Mouse (Mus musculus) forelimb bud, embryonic 11.5 days (tissue): ENCODE results near the gene Gm14412.
"Not testable (repeated sequence)": the region's sequence is repeated elsewhere in the genome, so short reads cannot be mapped to it uniquely, and the experiment has no call there.

ENCODE experiments used
- DNase-seq: peaks from one replicate; pipeline ENCODE4 v3.0.0-alpha.2; 2012; ENCODE audit warnings: low read depth, low spot score

The Gm14412 gene

DNA sequence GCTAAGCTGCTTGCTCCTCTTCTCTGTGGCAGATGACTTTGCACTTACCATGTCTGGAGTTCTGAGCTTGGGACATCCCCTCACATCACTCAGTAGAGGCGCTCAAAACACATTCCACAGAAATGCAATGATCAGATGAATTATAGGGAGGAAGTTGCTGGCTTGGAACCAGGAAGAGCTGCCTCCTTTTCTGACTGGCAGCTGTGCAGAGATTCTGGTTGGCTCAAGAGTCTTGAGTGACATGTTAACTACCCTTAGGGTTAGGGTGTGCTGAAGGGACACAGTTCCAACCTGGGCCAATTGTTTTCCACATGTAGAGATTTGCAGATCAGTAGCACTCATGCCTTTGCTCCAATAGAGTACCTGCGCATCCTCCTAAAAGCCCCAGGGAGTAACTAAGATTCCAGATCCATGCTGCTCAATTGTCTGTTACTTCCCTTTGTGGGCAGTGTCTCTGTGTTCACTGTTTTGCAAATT, at the start of gene Gm14412:
Gm14412 (minus strand) TSS at position 51 of the 477 bp plus-strand sequence.
- DNase-seq = not testable (repeated sequence)

GRCm38 (mm10) chr2:177329661-177330292, 5.7 kb upstream of the Gm14412 start:
- DNase-seq = not testable (repeated sequence)

DNA sequence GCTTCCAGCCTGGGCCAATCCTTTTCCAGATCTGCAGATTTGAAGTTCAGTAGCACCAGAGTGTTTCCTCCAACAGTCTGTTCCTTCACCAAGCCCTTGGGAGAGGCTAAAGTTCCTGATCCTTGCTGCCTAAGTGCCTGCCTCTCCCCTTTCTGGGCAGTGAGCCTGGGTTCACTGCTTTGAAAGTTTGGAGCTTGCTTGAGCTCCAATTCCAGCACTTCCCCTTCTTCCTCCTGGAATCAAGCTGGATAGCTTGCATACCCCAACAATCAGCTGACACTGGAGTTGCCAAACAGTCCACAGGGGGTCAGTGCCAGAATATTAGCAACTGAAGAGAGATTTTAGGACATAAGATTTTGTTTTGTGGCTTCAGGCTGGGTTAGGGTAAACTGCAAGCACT, 2.7 kb downstream of the Gm14412 start:
- not testable (repeated sequence) for DNase-seq

DNA sequence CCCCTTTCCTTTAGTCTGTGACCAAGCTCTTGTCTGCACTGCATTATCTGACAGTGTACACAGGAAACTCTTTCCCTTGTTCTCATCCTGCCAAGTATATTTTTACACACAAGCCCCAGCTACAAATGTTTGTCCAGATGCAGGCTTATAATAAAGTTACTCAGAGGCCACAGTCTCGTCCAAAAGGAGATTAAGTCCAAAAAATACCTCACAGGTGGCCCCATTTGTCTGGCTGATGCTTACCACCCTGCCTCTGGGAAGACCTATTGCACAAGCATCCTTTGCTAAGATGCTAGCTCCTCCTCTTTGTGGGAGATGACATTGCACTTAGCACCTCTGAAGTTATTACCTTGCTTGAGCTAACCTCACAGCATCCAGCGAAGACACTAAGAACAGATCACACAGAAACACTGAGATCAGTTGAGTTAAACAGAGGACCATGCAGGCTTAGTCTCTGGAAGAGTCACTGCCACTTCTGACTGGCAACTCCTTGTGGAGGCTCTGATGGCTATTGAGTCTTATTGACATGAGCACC, 3.3 kb downstream of the Gm14412 start:
- not testable (repeated sequence) for DNase-seq

DNA sequence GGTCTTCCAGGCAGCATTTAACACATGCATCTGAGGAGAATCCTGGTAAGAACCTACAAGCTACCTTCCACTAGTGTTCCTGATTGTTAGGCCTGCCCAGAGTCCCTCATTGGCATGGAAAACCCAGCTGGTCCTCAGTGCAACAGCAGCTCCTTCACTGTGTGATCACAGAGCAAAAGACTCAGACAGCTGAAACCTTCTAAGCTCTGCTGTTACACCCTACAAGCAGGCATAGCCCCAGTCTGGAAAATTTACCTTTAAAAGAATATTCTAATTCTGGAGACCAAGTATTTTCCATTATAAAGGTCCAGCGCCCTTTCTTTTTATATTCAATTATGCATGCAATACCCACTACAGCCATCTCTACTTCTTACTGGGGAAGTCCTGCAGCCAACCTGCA, 5.1 kb downstream of the Gm14412 start:
- no peak for DNase-seq

DNA sequence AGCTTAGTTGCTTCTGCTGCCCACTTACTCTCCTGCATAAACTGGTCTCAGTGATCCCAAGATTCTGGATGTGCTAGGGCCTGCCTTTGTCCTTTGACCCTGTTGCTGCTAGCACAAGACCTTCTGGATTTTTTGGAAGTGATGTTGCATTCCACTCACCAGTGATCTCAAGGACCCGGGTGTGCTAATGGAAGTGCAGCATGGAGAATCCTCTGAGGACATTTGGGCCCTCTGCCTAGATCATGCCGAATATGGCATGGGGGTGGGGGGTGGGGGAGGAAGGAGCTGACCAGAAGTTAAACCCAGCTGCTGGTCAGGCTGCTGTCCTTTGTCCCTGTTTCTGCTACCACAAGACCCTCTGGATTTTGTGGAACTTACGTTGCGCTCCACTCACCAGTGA, 14.5 kb downstream of the Gm14412 start:
- DNase-seq = not testable (repeated sequence)

DNA sequence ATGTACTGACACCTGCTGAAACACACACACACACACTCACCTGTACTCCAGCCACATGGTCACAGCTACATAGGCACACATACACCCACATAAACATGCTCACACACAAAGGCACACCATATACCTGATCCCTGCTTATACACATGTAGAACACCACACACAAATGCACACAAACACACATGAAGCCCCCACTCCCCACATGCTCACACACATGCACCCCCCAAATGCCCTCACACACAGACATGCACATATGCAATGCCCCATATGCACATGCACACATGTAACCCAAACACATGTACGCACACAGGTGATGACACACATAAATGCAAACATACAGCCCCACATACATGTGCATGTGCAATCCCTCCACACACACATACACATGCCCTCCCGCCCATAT, 19.1 kb downstream of the Gm14412 start:
- DNase-seq = not testable (repeated sequence)

DNA sequence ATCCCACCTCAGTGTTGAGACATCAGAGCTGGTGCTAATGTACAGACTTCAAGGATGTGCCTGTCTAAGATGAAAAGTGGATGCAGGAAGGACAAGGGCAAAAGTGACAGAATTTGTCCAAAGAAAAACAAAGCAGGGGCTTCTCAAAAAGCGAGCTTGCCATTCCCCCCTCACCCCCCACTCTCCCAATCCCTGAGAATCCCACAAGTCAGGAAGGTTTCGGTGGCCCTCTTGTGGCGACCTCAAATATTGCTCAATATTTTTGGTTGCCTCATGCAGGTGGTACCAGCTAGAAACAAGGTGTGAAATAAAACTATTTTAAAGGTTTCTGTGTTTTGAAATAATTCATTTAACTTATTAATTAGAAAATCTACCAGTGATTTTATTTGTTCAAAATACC, 40.4 kb downstream of the Gm14412 start:
- DNase-seq = not testable (repeated sequence)

DNA sequence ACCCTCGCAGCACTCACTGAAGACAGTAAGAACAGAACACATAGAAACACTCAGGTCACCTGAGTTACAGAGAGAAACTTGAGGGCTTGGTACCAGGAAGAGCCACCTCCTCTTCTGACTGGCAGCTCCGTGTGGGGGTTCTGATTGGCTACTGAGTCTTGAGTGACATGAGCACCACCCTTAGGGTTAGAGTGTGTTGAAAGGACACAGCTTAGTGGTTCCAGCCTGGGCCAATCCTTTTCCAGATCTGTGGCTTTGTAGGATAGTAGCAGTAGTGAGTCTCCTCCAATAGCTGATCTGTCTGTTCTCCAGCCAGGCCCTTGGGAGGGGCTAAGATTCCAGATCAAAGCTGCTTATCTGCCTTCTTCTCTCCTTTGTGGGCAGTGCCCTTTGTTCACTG, 46.4 kb downstream of the Gm14412 start:
- DNase-seq = not testable (repeated sequence)

GRCm38 (mm10) chr2:177272237-177272636, 51.9 kb downstream of the Gm14412 start:
- DNase-seq = not testable (repeated sequence)

DNA sequence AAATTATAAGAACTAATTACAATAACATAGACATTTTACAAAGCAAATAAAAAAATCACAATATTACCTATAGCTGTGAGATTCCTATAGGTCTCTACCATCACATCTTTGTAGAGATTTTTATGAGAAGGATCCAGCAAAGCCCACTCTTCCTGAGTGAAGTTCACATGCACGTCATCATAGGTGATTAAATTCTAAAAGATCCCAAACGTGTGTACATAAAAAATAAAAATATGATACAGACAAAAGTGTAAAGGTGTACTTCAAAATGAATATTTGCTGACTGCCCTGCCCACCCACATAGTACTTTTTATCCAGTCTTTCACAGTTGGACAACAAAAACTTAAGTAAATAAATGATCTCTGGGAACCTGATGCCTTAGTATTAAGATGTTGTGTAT, 57.2 kb downstream of the Gm14412 start, which contains the start of gene Gm14409:
Gm14409 (minus strand) TSS at position 101 of the 400 bp plus-strand sequence.
- DNase-seq = not testable (repeated sequence)
